Mouse (Mus musculus) liver, adult 2 months (tissue): ENCODE measurements around the gene Timm10. TPM values are rescaled to one million over a fixed set of nuclear protein-coding genes. Genes with fewer than 3 reads are reported as not detected.

ENCODE experiments used
- DNase-seq: peaks from one replicate; pipeline ENCODE4 v3.0.0-alpha.2; 2011; ENCODE audit warnings: low read depth, low spot score; ENCODE audit errors: extremely low read depth
- H3K27ac ChIP-seq: fragments of 200-500 bp; replicated peaks from 2 replicates; pipeline ENCODE4 v1.5.1; 2012; ENCODE audit warnings: low read depth, mild to moderate bottlenecking, control low read depth, inconsistent platforms, low read length; ENCODE audit not compliant: insufficient read depth
- H3K27me3 ChIP-seq: fragments of 200-500 bp; 2 replicates; pipeline ENCODE4 v1.6.1; 2012; ENCODE audit warnings: mild to moderate bottlenecking, moderate library complexity, low read length, inconsistent platforms; ENCODE audit not compliant: control insufficient read depth, insufficient read depth
- H3K36me3 ChIP-seq: fragments of 200-500 bp; 2 replicates; pipeline ENCODE4 v1.6.1; 2012; ENCODE audit warnings: low read length, inconsistent platforms; ENCODE audit not compliant: control insufficient read depth, insufficient read depth
- H3K4me1 ChIP-seq: fragments of 200-500 bp; 2 replicates; pipeline ENCODE4 v1.6.1; 2011; ENCODE audit warnings: low read length; ENCODE audit not compliant: control insufficient read depth, insufficient read depth
- H3K4me3 ChIP-seq: fragments of 200-500 bp; 2 replicates; pipeline ENCODE4 v1.5.1; 2011; ENCODE audit warnings: low read depth, mild to moderate bottlenecking, control low read depth, low read length, moderate library complexity; ENCODE audit not compliant: insufficient read depth
- H3K79me2 ChIP-seq: fragments of 200-500 bp; 2 replicates; pipeline ENCODE4 v1.6.1; 2012; ENCODE audit warnings: inconsistent platforms, mild to moderate bottlenecking, low read length, moderate library complexity; ENCODE audit not compliant: control insufficient read depth, insufficient read depth
- H3K9ac ChIP-seq: fragments of 200-500 bp; 2 replicates; pipeline ENCODE4 v1.6.1; 2012; ENCODE audit warnings: low read depth, mild to moderate bottlenecking, control low read depth, inconsistent platforms, low read length
- CTCF ChIP-seq: fragments of 200-500 bp; IDR thresholded peaks from 2 replicates; pipeline ENCODE4 v1.5.1; 2011; ENCODE audit warnings: low read depth, low read length, control low read depth
- POLR2A ChIP-seq: fragments of 200-500 bp; IDR thresholded peaks from 2 replicates; pipeline ENCODE4 v1.6.1; 2011; ENCODE audit warnings: low read length, control low read depth; ENCODE audit not compliant: insufficient read depth; ENCODE audit errors: extremely low read depth
- WGBS: fragments of 180-500 bp; shearing (Covaris S2); methylation state at CpG from one replicate; pipeline ENCODE4 v1.1.7; 2018; 5-methylcytosine and 5-hydroxymethylcytosine counted together
- polyA plus RNA-seq: library from polyadenylated mRNA; depleted of rRNA; stranded (reverse); fragments of >200 nt; gene quantifications from 2 replicates; pipeline ENCODE4 v1.2.3, GENCODE M21; 2012
- total RNA-seq: library from RNA; depleted of rRNA; stranded (reverse); fragments of >200 nt; gene quantifications from 2 replicates; pipeline ENCODE4 v1.2.3, GENCODE M21; 2014

Gene Timm10
- total and polyA plus RNA-seq, 2 experiments = 36.1 to 45.8 TPM

- WGBS = 71% methylated on average over 3 of the region's 3 CpGs
- H3K79me2 ChIP-seq = no peaks in the 10 kb centered on the region
- H3K27ac ChIP-seq = no peak overlapping the region
- peaks cover 8% of the 10 kb centered on the region for H3K27me3 ChIP-seq
- H3K9ac ChIP-seq = no peak overlapping the region
- DNase-seq = no peak
- H3K36me3 ChIP-seq = no peaks in the 10 kb centered on the region; the same call in 1 of the 2 replicates
- H3K4me1 ChIP-seq = no peaks in the 10 kb centered on the region
- TF ChIP-seq POLR2A = no peak
- TF ChIP-seq CTCF = no peak
- no peak overlapping the region for H3K4me3 ChIP-seq
Observed at GRCm38 (mm10) chr2:84862231-84862630, 35.4 kb downstream of the Timm10 start.

DNA sequence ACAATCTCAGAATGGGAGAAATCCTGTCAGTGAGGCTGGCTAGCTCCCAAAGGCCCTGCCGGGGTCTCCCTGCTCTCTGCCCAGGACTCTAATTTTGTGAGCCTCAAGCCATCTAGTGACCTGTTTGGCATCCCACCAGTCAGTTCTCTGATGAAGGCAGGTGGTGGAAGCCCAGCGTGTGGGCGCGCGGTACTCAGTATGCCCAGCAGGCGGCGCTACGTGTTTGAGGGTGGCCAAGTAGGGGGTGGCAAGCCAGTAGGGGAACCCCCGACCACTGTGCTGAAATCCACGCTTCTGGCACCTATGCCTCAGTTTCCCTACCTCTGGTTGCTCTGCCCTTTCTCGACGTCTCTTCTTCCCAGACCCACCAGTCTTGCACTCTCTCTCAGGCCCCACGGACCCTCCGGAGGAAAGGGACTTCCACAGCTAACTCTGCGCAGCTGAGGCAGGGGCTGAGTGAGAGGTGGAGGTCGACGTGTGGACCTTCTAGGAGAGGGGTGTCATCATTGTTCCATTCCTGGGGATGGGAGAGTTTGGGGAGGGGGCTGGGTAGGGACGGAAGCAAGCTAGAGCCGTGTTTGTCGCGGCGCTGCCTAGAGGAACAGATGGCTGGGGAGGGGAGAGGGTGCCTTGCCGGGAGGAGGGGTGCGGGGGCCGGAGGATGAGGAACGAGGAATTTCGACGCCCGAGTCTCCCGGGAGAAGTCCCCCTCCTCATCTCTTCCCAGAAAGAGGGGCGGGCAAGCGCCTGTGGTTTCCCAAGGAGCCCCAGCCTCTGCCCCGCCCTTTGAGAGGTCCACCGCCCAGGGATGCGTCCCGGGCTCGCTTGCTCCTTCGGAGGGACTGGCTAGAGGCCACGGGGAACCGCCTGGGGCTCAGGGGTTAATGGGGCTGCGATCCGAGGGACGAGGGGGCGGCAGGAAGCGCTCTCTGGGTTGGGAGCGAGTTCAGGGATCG lies 39.1 kb downstream of the Timm10 start:
- Histone ChIP-seq H3K27ac (no peak overlapping the region), H3K4me1 (no peaks in the 10 kb centered on the region), H3K4me3 (no peak overlapping the region), H3K36me3 (no peaks in the 10 kb centered on the region; the same call in 1 of the 2 replicates), H3K79me2 (no peaks in the 10 kb centered on the region), H3K27me3 (peaks cover 11% of the 10 kb centered on the region), H3K9ac (no peak overlapping the region)
- peak; percentile 79 for TF ChIP-seq CTCF
- no peak for TF ChIP-seq POLR2A
- WGBS = 6% methylated on average over 47 of the region's 47 CpGs
- DNase-seq = no peak

GRCm38 (mm10) chr2:84868521-84868943 lies 41.7 kb downstream of the Timm10 start:
- Histone ChIP-seq H3K4me3 (no peak overlapping the region), H3K27me3 (peaks cover 14% of the 10 kb centered on the region), H3K9ac (no peak overlapping the region), H3K79me2 (no peaks in the 10 kb centered on the region), H3K36me3 (no peaks in the 10 kb centered on the region), H3K4me1 (no peaks in the 10 kb centered on the region), H3K27ac (no peak overlapping the region)
- WGBS = 11% methylated on average over 5 of the region's 5 CpGs
- peak; percentile 41 for DNase-seq
- TF ChIP-seq CTCF (peak; percentile 91), POLR2A (no peak)

- no peak for DNase-seq
- Histone ChIP-seq H3K4me1 (no peaks in the 10 kb centered on the region), H3K4me3 (no peak overlapping the region), H3K36me3 (no peaks in the 10 kb centered on the region), H3K27me3 (peaks cover 14% of the 10 kb centered on the region), H3K9ac (no peak overlapping the region), H3K79me2 (no peaks in the 10 kb centered on the region), H3K27ac (no peak overlapping the region)
- TF ChIP-seq POLR2A (no peak), CTCF (no peak)
- 64% methylated on average over 2 of the region's 2 CpGs for WGBS
Observed at GRCm38 (mm10) chr2:84868977-84869376, 42.2 kb downstream of the Timm10 start.

DNA sequence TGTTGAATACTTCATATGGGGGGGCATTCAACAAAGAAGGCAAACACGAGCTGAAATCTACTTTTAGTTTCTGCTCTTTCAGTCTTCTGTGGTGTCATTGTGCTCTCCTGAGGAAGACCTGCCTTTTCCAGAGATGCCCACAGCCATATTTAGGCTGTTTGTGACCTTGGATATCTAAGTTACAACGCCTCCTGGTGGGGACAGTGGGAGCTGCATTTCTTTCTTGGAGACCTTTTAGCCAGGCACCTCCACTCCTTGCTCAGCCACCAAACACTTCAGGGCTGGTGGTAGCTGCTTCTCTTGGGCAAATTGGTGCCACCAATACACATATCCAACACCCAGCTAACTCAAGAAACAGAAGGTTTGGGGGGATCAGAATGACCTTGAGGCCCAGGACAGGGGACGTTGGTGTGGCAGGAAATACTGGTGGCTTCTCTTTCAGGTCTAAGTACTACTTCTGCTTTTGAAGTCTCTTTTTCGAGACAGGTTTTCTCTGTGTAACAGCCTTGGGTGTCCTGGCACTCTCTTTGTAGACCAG lies 43.9 kb downstream of the Timm10 start:
- no peaks in the 10 kb centered on the region for H3K4me1 ChIP-seq
- no peaks in the 10 kb centered on the region for H3K79me2 ChIP-seq
- peaks cover 14% of the 10 kb centered on the region for H3K27me3 ChIP-seq
- H3K4me3 ChIP-seq = no peak overlapping the region
- DNase-seq = no peak
- H3K36me3 ChIP-seq = no peaks in the 10 kb centered on the region
- H3K9ac ChIP-seq = no peak overlapping the region
- no peak for TF ChIP-seq POLR2A
- peak; percentile 30; the same call in 1 of the 2 replicates for TF ChIP-seq CTCF
- H3K27ac ChIP-seq = no peak overlapping the region
- WGBS = 57% methylated on average over 4 of the region's 4 CpGs
